Mouse (Mus musculus): Measurements from ENCODE around the gene Pclo. TPM values are rescaled to one million over a fixed set of nuclear protein-coding genes. Genes with fewer than 3 reads are reported as not detected.

Gene Pclo
- polyA plus RNA-seq, 1 experiment from 2014 or later, result 0.94 TPM

DNA sequence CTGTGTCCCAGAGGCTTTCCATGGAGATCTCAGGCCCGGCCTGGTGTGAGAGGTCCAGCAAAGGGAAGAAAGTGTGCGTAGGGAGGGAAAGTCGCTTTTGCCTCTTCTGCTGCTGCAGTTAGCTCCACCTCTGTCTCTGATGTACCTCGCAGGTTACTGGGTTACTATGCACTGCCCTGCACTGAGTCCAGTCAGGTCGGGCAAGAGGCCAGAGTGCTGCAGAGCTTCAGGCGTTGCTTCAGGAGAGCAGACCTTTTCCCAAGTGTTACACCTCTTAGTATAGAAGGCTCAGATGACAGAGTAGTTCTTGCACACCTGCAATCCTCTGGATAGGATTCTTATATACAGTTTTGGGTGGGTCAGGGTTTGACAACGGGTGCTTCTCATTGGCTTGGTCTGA, 108.6 kb downstream of the Pclo start:
- H3K9me3 ChIP-seq (replicated peaks; ENCODE audit: control insufficient read depth, low read length), result no peaks in the 10 kb centered on the region
- no peaks in the 10 kb centered on the region for H3K27me3 ChIP-seq (ENCODE audit: control insufficient read depth, insufficient read depth, low read length)
- no peaks in the 10 kb centered on the region for H3K36me3 ChIP-seq (replicated peaks; ENCODE audit: control insufficient read depth, insufficient read depth, low read depth, low read length)
- no peak for ATAC-seq (replicated peaks; ENCODE audit: insufficient number of reproducible peaks, low FRiP score, low TSS enrichment, low read depth)
- no peak for DNase-seq (ENCODE audit: low spot score)
- H3K4me1 ChIP-seq (ENCODE audit: control insufficient read depth, insufficient read depth, low read length), result no peaks in the 10 kb centered on the region
- H3K4me3 ChIP-seq (ENCODE audit: low read depth, low read length), result no peak overlapping the region
- no peak overlapping the region for H3K9ac ChIP-seq (replicated peaks; ENCODE audit: low read length)
- H3K4me2 ChIP-seq (ENCODE audit: low read depth, low read length), result no peak overlapping the region
- WGBS, result 72% methylated on average over 7 of the region's 7 CpGs
- no peak overlapping the region for H3K27ac ChIP-seq (replicated peaks; ENCODE audit: low read depth, low read length)

DNA sequence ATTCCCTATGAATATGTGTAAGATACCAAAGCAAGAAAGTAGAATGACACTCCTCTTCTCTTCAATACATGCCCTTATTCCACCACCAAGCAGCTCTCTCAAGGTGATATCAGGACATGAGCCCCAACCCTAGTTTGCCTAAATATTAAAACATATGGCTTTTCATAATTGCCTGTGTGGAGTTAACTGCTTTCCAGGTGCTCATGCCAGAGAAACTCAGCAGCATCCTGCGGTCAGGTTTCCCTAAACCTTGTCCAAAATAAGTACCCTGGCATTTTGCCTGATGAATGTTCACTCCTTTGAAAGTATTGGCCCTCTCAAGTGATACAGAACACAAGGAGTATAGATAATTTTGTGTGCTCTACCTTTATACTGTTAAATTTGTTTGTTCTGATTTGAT, 126.5 kb downstream of the Pclo start:
- WGBS, result 86% methylated on average over 1 of the region's 1 CpGs

GRCm38 (mm10) chr5:14645856-14646255, 131.1 kb downstream of the Pclo start:
- no peak overlapping the region for H3K9ac ChIP-seq (replicated peaks; ENCODE audit: low read length)
- ATAC-seq (replicated peaks; ENCODE audit: insufficient number of reproducible peaks, low FRiP score, low TSS enrichment, low read depth), result no peak
- no peaks in the 10 kb centered on the region for H3K27me3 ChIP-seq (ENCODE audit: control insufficient read depth, insufficient read depth, low read length)
- no peak for DNase-seq (ENCODE audit: low spot score)
- no peak overlapping the region for H3K4me3 ChIP-seq (ENCODE audit: low read depth, low read length)
- no peaks in the 10 kb centered on the region for H3K36me3 ChIP-seq (replicated peaks; ENCODE audit: control insufficient read depth, insufficient read depth, low read depth, low read length)
- no peak overlapping the region for H3K4me2 ChIP-seq (ENCODE audit: low read depth, low read length)
- H3K27ac ChIP-seq (replicated peaks; ENCODE audit: low read depth, low read length), result no peak overlapping the region
- H3K9me3 ChIP-seq (replicated peaks; ENCODE audit: control insufficient read depth, low read length), result no peaks in the 10 kb centered on the region
- no peaks in the 10 kb centered on the region for H3K4me1 ChIP-seq (ENCODE audit: control insufficient read depth, insufficient read depth, low read length)
- WGBS, result 90% methylated on average over 3 of the region's 3 CpGs

More for the DNA sequence above, 126.5 kb downstream of the Pclo start:
- Histone ChIP-seq H3K4me1 (ENCODE audit: control insufficient read depth, insufficient read depth, low read length) (no peaks in the 10 kb centered on the region), H3K36me3 (replicated peaks; ENCODE audit: control insufficient read depth, insufficient read depth, low read depth, low read length) (no peaks in the 10 kb centered on the region), H3K9ac (replicated peaks; ENCODE audit: low read length) (no peak overlapping the region), H3K4me2 (ENCODE audit: low read depth, low read length) (no peak overlapping the region), H3K27me3 (ENCODE audit: control insufficient read depth, insufficient read depth, low read length) (no peaks in the 10 kb centered on the region), H3K9me3 (replicated peaks; ENCODE audit: control insufficient read depth, low read length) (no peaks in the 10 kb centered on the region), H3K27ac (replicated peaks; ENCODE audit: low read depth, low read length) (no peak overlapping the region), H3K4me3 (ENCODE audit: low read depth, low read length) (no peak overlapping the region)
- ATAC-seq (replicated peaks; ENCODE audit: insufficient number of reproducible peaks, low FRiP score, low TSS enrichment, low read depth) (no peak), DNase-seq (ENCODE audit: low spot score) (no peak)

DNA sequence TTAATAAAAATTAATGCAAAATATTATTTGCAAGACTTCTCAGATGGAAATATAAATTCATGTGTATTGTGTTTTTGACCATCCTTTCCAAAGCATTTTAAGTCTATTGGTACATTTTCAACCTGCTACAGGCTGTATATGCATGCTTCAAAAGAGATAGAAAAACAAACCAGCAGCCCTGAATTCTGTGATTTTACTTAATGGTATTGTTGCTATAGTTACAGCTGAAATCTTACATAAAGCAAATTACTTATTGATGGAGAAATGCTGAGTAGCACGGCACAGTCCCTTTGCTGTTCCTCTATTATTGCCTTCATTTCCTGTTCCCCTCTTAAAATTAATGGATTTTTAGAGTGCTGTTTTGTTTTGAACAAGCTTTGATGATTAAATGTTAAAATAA, 145.9 kb downstream of the Pclo start:
- Histone ChIP-seq H3K4me3 (ENCODE audit: low read depth, low read length) (no peak overlapping the region), H3K4me2 (ENCODE audit: low read depth, low read length) (no peak overlapping the region), H3K27ac (replicated peaks; ENCODE audit: low read depth, low read length) (no peak overlapping the region), H3K9ac (replicated peaks; ENCODE audit: low read length) (no peak overlapping the region), H3K9me3 (replicated peaks; ENCODE audit: control insufficient read depth, low read length) (no peaks in the 10 kb centered on the region), H3K27me3 (ENCODE audit: control insufficient read depth, insufficient read depth, low read length) (no peaks in the 10 kb centered on the region), H3K4me1 (ENCODE audit: control insufficient read depth, insufficient read depth, low read length) (no peaks in the 10 kb centered on the region), H3K36me3 (replicated peaks; ENCODE audit: control insufficient read depth, insufficient read depth, low read depth, low read length) (no peaks in the 10 kb centered on the region)
- ATAC-seq (replicated peaks; ENCODE audit: insufficient number of reproducible peaks, low FRiP score, low TSS enrichment, low read depth), result no peak
- 69% methylated on average over 1 of the region's 1 CpGs for WGBS
- no peak for DNase-seq (ENCODE audit: low spot score)

DNA sequence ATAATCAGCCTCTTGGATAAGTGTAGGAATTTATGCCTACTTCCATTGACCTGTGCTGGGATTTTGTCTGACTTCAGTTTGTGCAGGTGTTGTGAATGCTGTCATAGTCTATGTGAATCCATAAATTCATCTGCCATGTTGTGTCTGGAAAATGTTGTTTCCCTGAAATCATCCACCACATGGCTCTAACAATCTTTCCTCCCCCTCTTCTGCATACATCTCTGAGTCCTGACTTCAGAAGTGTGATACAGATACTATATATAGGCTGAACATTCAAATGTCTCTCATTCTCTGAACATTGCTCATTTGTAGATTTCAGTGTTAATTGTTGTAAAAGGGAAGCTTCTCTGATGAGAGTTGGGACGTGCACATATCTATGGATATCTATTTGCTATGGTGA, 147.5 kb downstream of the Pclo start:
- 73% methylated on average over 1 of the region's 1 CpGs for WGBS
- Histone ChIP-seq H3K36me3 (replicated peaks; ENCODE audit: control insufficient read depth, insufficient read depth, low read depth, low read length) (no peaks in the 10 kb centered on the region), H3K4me2 (ENCODE audit: low read depth, low read length) (no peak overlapping the region), H3K4me1 (ENCODE audit: control insufficient read depth, insufficient read depth, low read length) (no peaks in the 10 kb centered on the region), H3K9ac (replicated peaks; ENCODE audit: low read length) (no peak overlapping the region), H3K27me3 (ENCODE audit: control insufficient read depth, insufficient read depth, low read length) (no peaks in the 10 kb centered on the region), H3K9me3 (replicated peaks; ENCODE audit: control insufficient read depth, low read length) (no peaks in the 10 kb centered on the region), H3K27ac (replicated peaks; ENCODE audit: low read depth, low read length) (no peak overlapping the region), H3K4me3 (ENCODE audit: low read depth, low read length) (no peak overlapping the region)
- ATAC-seq (replicated peaks; ENCODE audit: insufficient number of reproducible peaks, low FRiP score, low TSS enrichment, low read depth) (no peak), DNase-seq (ENCODE audit: low spot score) (no peak)

DNA sequence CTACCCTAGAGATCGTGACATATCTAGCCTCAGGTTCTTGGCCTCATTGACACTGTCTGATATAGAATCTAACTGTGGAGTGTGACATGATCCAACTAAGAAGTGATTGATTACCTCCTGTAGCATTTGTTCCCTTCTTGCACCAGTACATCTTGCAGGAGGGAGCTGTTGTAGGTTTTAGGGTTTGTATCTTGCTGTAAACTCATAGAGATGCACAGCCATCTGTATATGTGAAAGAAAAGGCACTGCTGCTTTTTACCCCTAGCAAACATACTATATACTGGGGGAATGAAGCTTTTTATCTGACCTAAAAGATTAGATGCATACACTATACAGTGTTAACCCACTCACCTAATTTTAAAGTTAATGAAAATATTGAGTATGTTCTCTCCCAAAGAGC, 147.9 kb downstream of the Pclo start:
- Histone ChIP-seq H3K36me3 (replicated peaks; ENCODE audit: control insufficient read depth, insufficient read depth, low read depth, low read length) (no peaks in the 10 kb centered on the region), H3K4me3 (ENCODE audit: low read depth, low read length) (no peak overlapping the region), H3K9ac (replicated peaks; ENCODE audit: low read length) (no peak overlapping the region), H3K27ac (replicated peaks; ENCODE audit: low read depth, low read length) (no peak overlapping the region), H3K4me2 (ENCODE audit: low read depth, low read length) (no peak overlapping the region), H3K9me3 (replicated peaks; ENCODE audit: control insufficient read depth, low read length) (no peaks in the 10 kb centered on the region), H3K27me3 (ENCODE audit: control insufficient read depth, insufficient read depth, low read length) (no peaks in the 10 kb centered on the region), H3K4me1 (ENCODE audit: control insufficient read depth, insufficient read depth, low read length) (no peaks in the 10 kb centered on the region)
- ATAC-seq (replicated peaks; ENCODE audit: insufficient number of reproducible peaks, low FRiP score, low TSS enrichment, low read depth) (no peak), DNase-seq (ENCODE audit: low spot score) (no peak)
- 83% methylated on average over 1 of the region's 1 CpGs for WGBS

DNA sequence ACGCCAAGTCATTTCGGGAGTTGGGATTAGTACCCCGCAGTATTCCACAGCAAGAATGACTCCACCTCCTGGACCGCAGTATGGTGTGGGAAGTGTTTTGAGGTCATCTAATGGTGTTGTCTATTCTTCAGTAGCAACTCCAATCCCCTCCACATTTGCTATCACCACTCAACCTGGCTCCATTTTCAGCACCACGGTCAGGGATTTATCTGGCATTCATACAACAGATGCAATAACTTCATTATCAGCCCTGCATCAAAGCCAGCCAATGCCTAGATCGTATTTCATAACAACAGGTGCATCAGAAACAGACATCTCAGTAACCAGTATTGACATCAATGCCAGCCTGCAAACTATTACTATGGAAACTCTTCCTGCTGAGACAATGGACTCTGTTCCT, 165.7 kb downstream of the Pclo start:
- WGBS, result 93% methylated on average over 6 of the region's 6 CpGs
- H3K4me3 ChIP-seq (ENCODE audit: low read depth, low read length), result no peak overlapping the region
- H3K27me3 ChIP-seq (ENCODE audit: control insufficient read depth, insufficient read depth, low read length), result no peaks in the 10 kb centered on the region
- ATAC-seq (replicated peaks; ENCODE audit: insufficient number of reproducible peaks, low FRiP score, low TSS enrichment, low read depth), result no peak
- no peak overlapping the region for H3K4me2 ChIP-seq (ENCODE audit: low read depth, low read length)
- H3K36me3 ChIP-seq (replicated peaks; ENCODE audit: control insufficient read depth, insufficient read depth, low read depth, low read length), result no peaks in the 10 kb centered on the region
- H3K27ac ChIP-seq (replicated peaks; ENCODE audit: low read depth, low read length), result no peak overlapping the region
- no peaks in the 10 kb centered on the region for H3K9me3 ChIP-seq (replicated peaks; ENCODE audit: control insufficient read depth, low read length)
- peak; percentile 49 for DNase-seq (ENCODE audit: low spot score)
- H3K9ac ChIP-seq (replicated peaks; ENCODE audit: low read length), result no peak overlapping the region
- H3K4me1 ChIP-seq (ENCODE audit: control insufficient read depth, insufficient read depth, low read length), result no peaks in the 10 kb centered on the region

- no peak for ATAC-seq (replicated peaks; ENCODE audit: insufficient number of reproducible peaks, low FRiP score, low TSS enrichment, low read depth)
- no peak overlapping the region for H3K4me3 ChIP-seq (ENCODE audit: low read depth, low read length)
- 62% methylated on average over 2 of the region's 2 CpGs for WGBS
Observed at GRCm38 (mm10) chr5:14691995-14692394, 177.3 kb downstream of the Pclo start.

More at GRCm38 (mm10) chr5:14691995-14692394, 177.3 kb downstream of the Pclo start:
- Histone ChIP-seq H3K4me1 (ENCODE audit: control insufficient read depth, insufficient read depth, low read length) (no peaks in the 10 kb centered on the region), H3K9ac (replicated peaks; ENCODE audit: low read length) (no peak overlapping the region), H3K9me3 (replicated peaks; ENCODE audit: control insufficient read depth, low read length) (no peaks in the 10 kb centered on the region), H3K36me3 (replicated peaks; ENCODE audit: control insufficient read depth, insufficient read depth, low read depth, low read length) (no peaks in the 10 kb centered on the region), H3K27me3 (ENCODE audit: control insufficient read depth, insufficient read depth, low read length) (no peaks in the 10 kb centered on the region), H3K27ac (replicated peaks; ENCODE audit: low read depth, low read length) (no peak overlapping the region), H3K4me2 (ENCODE audit: low read depth, low read length) (no peak overlapping the region)
- no peak for DNase-seq (ENCODE audit: low spot score)

Data from embryonic facial prominence, embryonic 11.5 days (tissue).